Comparison of ENCODE assay signal across 27 mouse cellular contexts in genomic region chr4:138840726-138841125, GRCm38 (mm10). TPM values are rescaled to one million over a fixed set of nuclear protein-coding genes. Genes with fewer than 3 reads are reported as not detected.
DNase-seq lines count a peak whose midpoint lies in the region; ATAC-seq and TF ChIP-seq lines count a peak whose summit lies in the region.
"Had no signal": no experiment of that assay in that cellular context is flagged by ENCODE, and none has a peak within 500 bp of the region (broad histone marks: within the 10 kb centered on the region; RNA-seq: fewer than 3 reads in every experiment).

No protein-coding gene starts in this region.

- H3K4me1 ChIP-seq in forebrain, embryonic 15.5 days, result peaks cover 11% of the 10 kb centered on the region
- no peaks in the 10 kb centered on the region; the same call in 1 of the 2 replicates for H3K4me1 ChIP-seq in forebrain, embryonic 14.5 days (ENCODE audit: control insufficient read depth, insufficient read depth, low read length)
- no peaks in the 10 kb centered on the region for H3K4me1 ChIP-seq in kidney, adult 2 months (ENCODE audit: control insufficient read depth, insufficient read depth, low read length)
- H3K4me1 ChIP-seq in stomach, embryonic 16.5 days (ENCODE audit: control insufficient read depth, insufficient read depth, low read length), result no peaks in the 10 kb centered on the region
- H3K4me1 ChIP-seq in stomach, postnatal 0 days (replicated peaks; ENCODE audit: control insufficient read depth, insufficient read depth), result no peaks in the 10 kb centered on the region
- H3K4me1 ChIP-seq: embryonic facial prominence, embryonic 13.5 days; embryonic facial prominence, embryonic 15.5 days; forebrain, embryonic 10.5 days; forebrain, embryonic 12.5 days had no signal

- intact Hi-C loops in left cerebral cortex, adult 2 months (cut with DNase I), result no loop called here
- intact Hi-C loops in left cerebral cortex, postnatal 36 days (cut with DNase I), result no loop called here

- no peak overlapping the region for H3K9ac ChIP-seq in forebrain, embryonic 15.5 days (replicated peaks)
- H3K9ac ChIP-seq in forebrain, embryonic 14.5 days (ENCODE audit: low read length), result no peak overlapping the region
- H3K9ac ChIP-seq in stomach, embryonic 16.5 days (ENCODE audit: low read length), result no peak overlapping the region
- no peak overlapping the region for H3K9ac ChIP-seq in stomach, postnatal 0 days (ENCODE audit: low read length)
- H3K9ac ChIP-seq: embryonic facial prominence, embryonic 13.5 days; embryonic facial prominence, embryonic 15.5 days; forebrain, embryonic 12.5 days had no signal

- peak overlapping the region; percentile 55; the same call in 1 of the 2 replicates for H3K27ac ChIP-seq in forebrain, embryonic 15.5 days (replicated peaks)
- no peak overlapping the region for H3K27ac ChIP-seq in forebrain, embryonic 14.5 days (ENCODE audit: low read depth, low read length)
- no peak overlapping the region for H3K27ac ChIP-seq in kidney, adult 2 months (ENCODE audit: insufficient read depth, low read depth, low read length)
- peak overlapping the region; percentile 75 for H3K27ac ChIP-seq in left cerebral cortex, adult 2 months
- H3K27ac ChIP-seq in stomach, embryonic 16.5 days (ENCODE audit: low read length), result no peak overlapping the region
- H3K27ac ChIP-seq in stomach, postnatal 0 days (replicated peaks), result no peak overlapping the region
- H3K27ac ChIP-seq: embryonic facial prominence, embryonic 13.5 days; embryonic facial prominence, embryonic 15.5 days; forebrain, embryonic 10.5 days; forebrain, embryonic 12.5 days had no signal

- no peak for ATAC-seq in forebrain, embryonic 15.5 days (replicated peaks)
- no peak for ATAC-seq in forebrain, embryonic 14.5 days
- ATAC-seq in stomach, embryonic 16.5 days (ENCODE audit: insufficient read depth, low FRiP score), result peak; percentile 21; the same call in 1 of the 2 replicates
- no peak for ATAC-seq in stomach, postnatal 0 days (ENCODE audit: low FRiP score, low TSS enrichment)

- H3K27me3 ChIP-seq in forebrain, embryonic 15.5 days, result no peaks in the 10 kb centered on the region
- H3K27me3 ChIP-seq in forebrain, embryonic 14.5 days (replicated peaks; ENCODE audit: control insufficient read depth, insufficient read depth, low read length), result no peaks in the 10 kb centered on the region
- no peaks in the 10 kb centered on the region for H3K27me3 ChIP-seq in kidney, adult 2 months (replicated peaks; ENCODE audit: control insufficient read depth, insufficient read depth, low read length)
- H3K27me3 ChIP-seq in stomach, embryonic 16.5 days (ENCODE audit: control insufficient read depth, insufficient read depth, low read length), result no peaks in the 10 kb centered on the region
- no peaks in the 10 kb centered on the region for H3K27me3 ChIP-seq in stomach, postnatal 0 days (ENCODE audit: control insufficient read depth, insufficient read depth, low read length)
- H3K27me3 ChIP-seq: embryonic facial prominence, embryonic 13.5 days; embryonic facial prominence, embryonic 15.5 days; forebrain, embryonic 12.5 days had no signal

- WGBS in forebrain, embryonic 15.5 days, result 72% methylated on average over 8 of the region's 8 CpGs
- 71% methylated on average over 8 of the region's 8 CpGs for WGBS in forebrain, embryonic 14.5 days
- 83% methylated on average over 8 of the region's 8 CpGs for WGBS in kidney, adult 2 months
- 82% methylated on average over 8 of the region's 8 CpGs for WGBS in stomach, embryonic 16.5 days
- WGBS in stomach, postnatal 0 days, result 81% methylated on average over 8 of the region's 8 CpGs

- TF ChIP-seq POLR2A in kidney, adult 2 months (IDR thresholded peaks at IDR 0.05; ENCODE audit: low read depth, low read length), result no peak

- H3K4me3 ChIP-seq in forebrain, embryonic 15.5 days, result no peak overlapping the region
- H3K4me3 ChIP-seq in forebrain, embryonic 14.5 days (ENCODE audit: low read depth, low read length), result no peak overlapping the region
- H3K4me3 ChIP-seq in kidney, adult 2 months (ENCODE audit: insufficient read depth, low read depth, low read length), result no peak overlapping the region
- H3K4me3 ChIP-seq in left cerebral cortex, adult 2 months, result no peak overlapping the region
- H3K4me3 ChIP-seq in stomach, embryonic 16.5 days (replicated peaks; ENCODE audit: low read length), result no peak overlapping the region
- H3K4me3 ChIP-seq in stomach, postnatal 0 days (ENCODE audit: low read depth, low read length), result no peak overlapping the region
- H3K4me3 ChIP-seq: embryonic facial prominence, embryonic 13.5 days; embryonic facial prominence, embryonic 15.5 days; erythroblast, embryonic 14.5 days; forebrain, embryonic 10.5 days; forebrain, embryonic 12.5 days had no signal

- H3K36me3 ChIP-seq in forebrain, embryonic 15.5 days, result no peaks in the 10 kb centered on the region
- no peaks in the 10 kb centered on the region for H3K36me3 ChIP-seq in forebrain, embryonic 14.5 days (ENCODE audit: control insufficient read depth, insufficient read depth, low read length)
- no peaks in the 10 kb centered on the region for H3K36me3 ChIP-seq in kidney, adult 2 months (ENCODE audit: control insufficient read depth, insufficient read depth, low read length)
- no peaks in the 10 kb centered on the region for H3K36me3 ChIP-seq in stomach, embryonic 16.5 days (ENCODE audit: control insufficient read depth, insufficient read depth, low read length)
- no peaks in the 10 kb centered on the region for H3K36me3 ChIP-seq in stomach, postnatal 0 days (ENCODE audit: control insufficient read depth, insufficient read depth, low read length)
- H3K36me3 ChIP-seq: embryonic facial prominence, embryonic 13.5 days; embryonic facial prominence, embryonic 15.5 days; forebrain, embryonic 10.5 days; forebrain, embryonic 12.5 days had no signal

- no peak for TF ChIP-seq CTCF in kidney, adult 2 months (conservative IDR thresholded peaks at IDR 0.05; ENCODE audit: insufficient read depth, insufficient read length, low read depth, low read length)
- TF ChIP-seq CTCF in left cerebral cortex, adult 2 months (IDR thresholded peaks at IDR 0.05), result no peak
- TF ChIP-seq CTCF in stomach, postnatal 0 days (IDR thresholded peaks at IDR 0.05; ENCODE audit: low read depth), result no peak

- TF ChIP-seq EP300 in stomach, postnatal 0 days (optimal IDR thresholded peaks at IDR 0.05), result no peak

- no peaks in the 10 kb centered on the region for H3K9me3 ChIP-seq in forebrain, embryonic 15.5 days
- no peaks in the 10 kb centered on the region; the same call in 1 of the 2 replicates for H3K9me3 ChIP-seq in forebrain, embryonic 14.5 days (replicated peaks; ENCODE audit: control insufficient read depth, low read length)
- H3K9me3 ChIP-seq in stomach, embryonic 16.5 days (replicated peaks; ENCODE audit: control insufficient read depth, low read length), result 0 out of 2 replicates have a peak, but pooled peaks cover 6% of the 10 kb centered on the region
- H3K9me3 ChIP-seq in stomach, postnatal 0 days (ENCODE audit: control insufficient read depth, low read length), result no peaks in the 10 kb centered on the region; the same call in 1 of the 2 replicates

- no peak for DNase-seq in forebrain, embryonic 14.5 days (ENCODE audit: low spot score)
- peak; percentile 47 for DNase-seq in kidney, adult 2 months
- DNase-seq in kidney, postnatal 4 days, result no peak
- DNase-seq in left cerebral cortex, adult 2 months (ENCODE audit: extremely low spot score in 1 of 2, low spot score in 2 of 2), result no peak
- DNase-seq in left cerebral cortex, postnatal 36 days (ENCODE audit: low spot score in 2 of 2), result no peak
- DNase-seq in stomach, postnatal 0 days (ENCODE audit: low spot score), result no peak
- DNase-seq: adrenal gland, adult 2 months; adrenal gland, postnatal 10 days; adrenal gland, postnatal 25 days; cerebellum, adult 11 months; cerebellum, adult 8-10 months; embryo, embryonic 11 days had no signal

- no peak overlapping the region for H3K4me2 ChIP-seq in forebrain, embryonic 15.5 days (replicated peaks)
- no peak overlapping the region for H3K4me2 ChIP-seq in forebrain, embryonic 14.5 days (ENCODE audit: low read length)
- no peak overlapping the region for H3K4me2 ChIP-seq in stomach, embryonic 16.5 days (ENCODE audit: low read depth, low read length)
- H3K4me2 ChIP-seq in stomach, postnatal 0 days (replicated peaks; ENCODE audit: low read depth), result no peak overlapping the region
- H3K4me2 ChIP-seq: embryonic facial prominence, embryonic 13.5 days; embryonic facial prominence, embryonic 15.5 days; forebrain, embryonic 12.5 days had no signal

RNA-seq across cellular contexts. Expression of gene Pla2g5, which starts 22.6 kb away (rescaled TPM):
- polyA plus RNA-seq in forebrain, embryonic 15.5 days (2015; fragmentation: Nextera tagmentation; extraction: Ambion mirVana), result 0.45 and 0.76 TPM in 2 replicates
- polyA plus RNA-seq in forebrain, embryonic 14.5 days (2014; fragmentation: Nextera tagmentation; extraction: Ambion mirVana), result 0.67 and 1.0 TPM in 2 replicates
- 63.0 and 66.1 TPM in 2 replicates for polyA plus RNA-seq in kidney, adult 2 months (2012; rRNA removed)
- 1 to 10 TPM; 4.5 to 4.7 TPM for total RNA-seq in left cerebral cortex, adult 2 months (2021)
- total RNA-seq in left cerebral cortex, postnatal 36 days (2021), result 1 to 10 TPM; 2.6 to 6.2 TPM
- polyA plus RNA-seq in stomach, embryonic 16.5 days (2015; fragmentation: Nextera tagmentation; extraction: Ambion mirVana), result 0.37 and 0.45 TPM in 2 replicates
- 0.28 and 0.34 TPM in 2 replicates for polyA plus RNA-seq in stomach, postnatal 0 days (2015; fragmentation: Nextera tagmentation; extraction: Ambion mirVana)
- total RNA-seq: common myeloid progenitor, adult 5-6 weeks; MEL had no signal
- polyA plus RNA-seq: erythroblast, embryonic 14.5 days had no signal

RNA-seq across cellular contexts. Expression of gene Gm13030, which starts 33.0 kb away (rescaled TPM):
- not detected in 2 replicates for polyA plus RNA-seq in forebrain, embryonic 15.5 days (2015; fragmentation: Nextera tagmentation; extraction: Ambion mirVana)
- polyA plus RNA-seq in forebrain, embryonic 14.5 days (2014; fragmentation: Nextera tagmentation; extraction: Ambion mirVana), result not detected in 2 replicates
- not detected in 2 replicates for polyA plus RNA-seq in kidney, adult 2 months (2012; rRNA removed)
- total RNA-seq in left cerebral cortex, adult 2 months (2021), result not detected
- total RNA-seq in left cerebral cortex, postnatal 36 days (2021), result not detected
- polyA plus RNA-seq in stomach, embryonic 16.5 days (2015; fragmentation: Nextera tagmentation; extraction: Ambion mirVana), result not detected in 2 replicates
- polyA plus RNA-seq in stomach, postnatal 0 days (2015; fragmentation: Nextera tagmentation; extraction: Ambion mirVana), result not detected in 2 replicates
- total RNA-seq: adrenal gland, adult 2 months; adrenal gland, postnatal 10 days; adrenal gland, postnatal 25 days; adrenal gland, postnatal 4 days; common myeloid progenitor, adult 5-6 weeks; ES-E14; MEL had no signal
- polyA plus RNA-seq: adrenal gland, adult 2 months; brain, embryonic 14.5 days; C2C12; embryonic facial prominence, embryonic 11.5 days; embryonic facial prominence, embryonic 13.5 days; embryonic facial prominence, embryonic 15.5 days; erythroblast, embryonic 14.5 days; forebrain, embryonic 10.5 days; forebrain, embryonic 12.5 days; forebrain, embryonic 16.5 days had no signal

RNA-seq across cellular contexts. Expression of gene Pla2g2e, which starts 37.0 kb away (rescaled TPM):
- polyA plus RNA-seq in forebrain, embryonic 15.5 days (2015; fragmentation: Nextera tagmentation; extraction: Ambion mirVana), result not detected in 2 replicates
- polyA plus RNA-seq in forebrain, embryonic 14.5 days (2014; fragmentation: Nextera tagmentation; extraction: Ambion mirVana), result not detected in 2 replicates
- polyA plus RNA-seq in kidney, adult 2 months (2012; rRNA removed), result 0.11 TPM in 1 of 2 replicates, not detected in the other
- not detected for total RNA-seq in left cerebral cortex, adult 2 months (2021)
- total RNA-seq in left cerebral cortex, postnatal 36 days (2021), result not detected
- polyA plus RNA-seq in stomach, embryonic 16.5 days (2015; fragmentation: Nextera tagmentation; extraction: Ambion mirVana), result not detected in 2 replicates
- 0.22 TPM in 1 of 2 replicates, not detected in the other for polyA plus RNA-seq in stomach, postnatal 0 days (2015; fragmentation: Nextera tagmentation; extraction: Ambion mirVana)
- total RNA-seq: common myeloid progenitor, adult 5-6 weeks; MEL had no signal
- polyA plus RNA-seq: brain, embryonic 14.5 days; embryonic facial prominence, embryonic 11.5 days; embryonic facial prominence, embryonic 13.5 days; erythroblast, embryonic 14.5 days; forebrain, embryonic 10.5 days; forebrain, embryonic 12.5 days; forebrain, embryonic 16.5 days had no signal

Comparison
In these comparisons a context has a peak if more than half of its experiments do, and no peak if none do; other contexts are left out.
1. H3K27ac ChIP-seq: peak in forebrain, embryonic 15.5 days (single experiment) and left cerebral cortex, adult 2 months (single experiment); none in forebrain, embryonic 14.5 days (single experiment), kidney, adult 2 months (single experiment), stomach, embryonic 16.5 days (single experiment) and stomach, postnatal 0 days (single experiment).
2. RNA of gene Pla2g5, which starts 22.6 kb away (polyA plus RNA-seq): 63.0 to 66.1 TPM in kidney, adult 2 months; 0.45 to 0.76 TPM in forebrain, embryonic 15.5 days, 0.67 to 1.0 TPM in forebrain, embryonic 14.5 days, 0.37 to 0.45 TPM in stomach, embryonic 16.5 days and 0.28 to 0.34 TPM in stomach, postnatal 0 days; every median in the first group is over 10 times any median in the second.